Mouse (Mus musculus) layer of hippocampus, postnatal 36 days (tissue): ENCODE results near the gene Mcoln1. TPM values are rescaled to one million over a fixed set of nuclear protein-coding genes. Genes with fewer than 3 reads are reported as not detected.

Source experiments
- DNase-seq, 2 experiments: peaks; one replicate each; pipeline ENCODE4 v3.0.0; 2022
- total RNA-seq, 2 experiments: library from RNA; stranded (reverse); gene quantifications; 2 replicates each; pipeline ENCODE4 v1.2.3; 2021

Mcoln1 gene
- total RNA-seq, result 10 to 100 TPM; 78.4 to 86.6 TPM

- peak; percentile 98 for DNase-seq
These were observed at the start of gene Mcoln1 for GRCm38 (mm10) chr8:3500235-3501090. TSS of gene Mcoln1 (plus strand) at chr8:3500457.

DNA sequence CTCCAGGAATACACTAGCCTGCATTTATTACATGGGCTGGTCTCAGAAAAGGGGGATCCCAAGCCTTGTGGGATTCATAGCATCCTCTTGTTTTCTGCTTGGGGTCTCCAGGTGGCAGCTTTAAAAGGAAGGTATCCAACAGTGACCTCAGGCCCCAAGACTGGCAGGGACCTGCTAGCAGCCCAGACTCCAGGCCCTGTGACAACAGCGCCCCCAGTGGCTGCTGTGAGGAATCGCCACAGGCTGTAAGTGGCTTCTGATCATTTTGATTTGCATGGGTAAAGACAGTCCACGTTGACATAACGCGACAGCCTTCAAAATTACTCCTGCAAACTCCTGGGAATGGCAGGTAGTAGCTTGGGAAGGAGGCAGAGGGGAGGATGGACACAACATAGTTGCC, 49.6 kb upstream of the Mcoln1 start:
- DNase-seq, result peak in 1 of 2 experiments; percentile 37

DNA sequence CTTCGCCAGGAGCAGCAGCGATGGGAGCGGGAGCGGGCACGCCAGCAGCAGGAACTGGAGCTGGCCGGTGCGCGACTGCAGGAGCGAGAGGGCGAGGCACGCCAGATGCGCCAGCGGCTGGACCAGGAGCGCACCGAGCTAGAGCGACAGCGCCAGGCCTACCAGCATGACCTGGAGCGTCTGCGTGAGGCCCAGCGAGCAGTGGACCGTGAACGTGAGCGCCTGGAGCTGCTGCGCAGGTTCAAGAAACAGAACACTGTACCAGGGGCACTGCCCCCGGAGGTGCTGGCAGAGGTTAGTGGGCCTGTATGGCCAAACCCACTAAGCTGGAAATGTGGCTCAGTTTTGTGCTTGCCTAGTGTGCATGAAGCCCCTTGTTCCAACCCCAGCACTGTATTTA, 48.3 kb upstream of the Mcoln1 start:
- no peak for DNase-seq

DNA sequence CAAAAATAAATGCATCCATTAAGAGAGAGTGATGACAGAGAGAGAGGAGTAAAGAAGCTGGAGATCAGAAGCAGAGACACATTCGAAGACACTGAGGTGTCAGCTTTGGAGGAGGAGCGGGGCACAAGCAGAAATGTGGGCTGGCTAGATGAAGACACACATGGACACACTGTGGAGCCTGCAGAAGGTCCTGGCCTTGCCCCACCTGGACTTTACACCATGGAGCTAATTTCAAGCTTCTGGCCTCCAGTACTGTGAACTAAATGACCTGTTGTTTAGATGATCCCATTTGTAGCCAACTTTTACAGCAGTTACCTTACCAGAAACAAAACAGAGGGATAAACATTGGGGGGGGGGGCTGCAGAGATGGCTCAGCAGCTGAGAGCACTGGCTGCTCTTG, 37.0 kb upstream of the Mcoln1 start:
- DNase-seq, result no peak

DNA sequence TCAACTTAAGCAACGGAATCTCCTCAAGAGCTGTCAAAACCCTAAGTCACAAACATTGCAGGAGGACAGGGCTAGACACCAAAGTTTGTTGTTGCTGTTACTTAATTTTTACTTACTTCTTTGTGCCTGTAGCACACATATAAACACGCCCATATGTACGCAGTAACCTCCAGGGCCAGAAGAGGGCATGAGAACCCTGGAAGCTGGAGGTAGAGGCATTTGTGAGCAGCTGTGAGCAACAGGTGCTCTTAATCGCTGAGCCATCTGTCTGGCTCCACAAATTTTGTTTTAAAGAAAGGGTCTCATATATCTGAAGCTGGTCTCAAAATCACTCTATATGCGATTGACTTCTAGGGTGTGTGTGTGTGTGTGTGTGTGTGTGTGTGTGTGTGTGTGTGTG, 35.9 kb upstream of the Mcoln1 start:
- no peak for DNase-seq

GRCm38 (mm10) chr8:3467006-3467885, 33.0 kb upstream of the Mcoln1 start, which contains the start of gene Pex11g:
TSS of gene Pex11g (minus strand) at chr8:3467680.
- DNase-seq, result peak; percentile 83 to 85

- no peak for DNase-seq
These were observed 32.2 kb upstream of the Mcoln1 start for GRCm38 (mm10) chr8:3467886-3468545.

GRCm38 (mm10) chr8:3468838-3469237, 31.4 kb upstream of the Mcoln1 start:
- no peak for DNase-seq

GRCm38 (mm10) chr8:3470562-3470961, 29.7 kb upstream of the Mcoln1 start, which contains the start of gene Tex45:
TSS of gene Tex45 (plus strand) at chr8:3470862.
- no peak for DNase-seq

DNA sequence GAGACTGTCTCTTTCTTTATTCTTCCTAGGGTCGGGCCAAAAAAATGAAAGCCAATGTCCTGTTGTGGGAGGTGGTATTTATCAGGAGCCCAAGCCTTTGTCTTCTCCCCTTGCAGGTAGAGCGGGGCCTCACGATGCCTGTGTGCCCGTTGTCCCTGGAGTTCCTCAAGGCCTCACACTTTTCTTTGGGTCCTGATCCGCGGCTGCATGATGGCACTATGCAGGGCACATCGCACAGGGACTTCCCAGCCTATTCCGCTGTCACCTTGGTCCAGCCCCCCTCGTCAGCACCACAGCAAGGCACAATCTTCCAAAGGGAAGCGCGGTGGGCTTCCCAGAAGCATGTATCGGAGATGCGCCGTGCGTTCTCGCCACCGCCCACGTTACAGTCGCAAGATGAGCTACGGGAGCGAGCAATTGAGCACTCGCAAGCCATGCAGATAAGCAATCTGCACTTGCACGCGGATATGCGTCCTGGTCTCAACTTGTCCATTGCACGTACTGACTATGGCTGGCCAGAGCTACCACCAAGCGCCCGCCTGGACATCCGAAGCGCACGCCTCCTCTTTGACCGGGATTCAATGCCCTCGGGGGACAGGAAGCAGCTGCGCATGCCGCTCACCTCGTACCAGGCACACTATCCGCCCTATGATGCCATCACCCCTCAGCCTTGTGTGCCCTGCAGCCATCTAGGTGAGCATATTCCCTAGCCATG, 24.4 kb upstream of the Mcoln1 start:
- no peak for DNase-seq

DNA sequence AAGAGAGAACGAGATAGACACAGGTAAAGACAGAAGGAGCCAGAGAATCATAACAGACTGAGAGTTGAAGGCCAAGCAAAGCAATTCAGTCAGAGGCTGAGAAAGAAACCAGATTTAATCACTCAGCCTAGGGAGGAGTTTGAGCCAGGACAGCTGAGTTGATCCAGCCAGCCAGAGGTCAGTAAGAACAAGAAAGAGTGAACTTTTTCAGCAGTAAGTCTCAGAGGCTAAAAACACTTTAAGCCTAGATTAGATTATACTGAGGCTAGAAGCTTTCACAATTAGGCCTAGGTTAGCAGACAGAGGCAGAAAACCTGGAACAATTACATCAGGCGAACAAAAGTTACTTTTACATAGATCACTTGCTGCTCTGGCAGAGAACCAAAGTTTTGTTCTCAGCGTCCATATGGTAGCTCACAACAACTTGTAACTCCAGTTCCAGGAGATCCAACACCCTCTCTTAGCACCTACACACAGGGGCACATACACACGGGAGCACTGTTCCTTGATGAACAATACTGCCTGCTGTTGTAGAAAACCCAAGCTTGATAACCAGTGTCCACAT, 20.0 kb upstream of the Mcoln1 start:
- no peak for DNase-seq

GRCm38 (mm10) chr8:3481605-3482004, 18.7 kb upstream of the Mcoln1 start:
- DNase-seq, result no peak

GRCm38 (mm10) chr8:3482240-3482740, 18.0 kb upstream of the Mcoln1 start:
- DNase-seq, result no peak

DNA sequence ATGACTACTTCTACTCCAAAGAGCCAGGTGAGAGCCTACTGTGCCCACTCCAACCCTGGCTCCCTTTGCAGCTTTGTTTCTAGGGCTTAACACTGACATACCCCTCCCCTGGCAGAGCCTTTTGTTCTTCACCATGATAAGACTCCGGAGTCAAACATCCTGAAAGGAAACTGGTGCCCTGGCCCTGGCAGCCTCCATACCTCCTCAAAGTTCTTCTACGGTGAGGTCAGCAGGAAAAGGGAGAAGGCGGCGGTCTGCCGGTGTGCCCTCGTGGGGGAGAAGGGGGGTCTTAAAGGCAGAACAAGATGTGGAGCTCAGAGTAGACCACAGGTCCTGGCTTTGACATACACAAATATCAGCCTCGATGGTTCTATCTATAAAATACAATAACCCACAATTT, 16.7 kb upstream of the Mcoln1 start:
- DNase-seq, result no peak

GRCm38 (mm10) chr8:3485192-3485591, 15.1 kb upstream of the Mcoln1 start:
- no peak for DNase-seq

GRCm38 (mm10) chr8:3492901-3493844, 7.1 kb upstream of the Mcoln1 start, which contains the start of gene Zfp358:
TSS of gene Zfp358 (plus strand) at chr8:3493138.
- DNase-seq, result peak; percentile 74

DNA sequence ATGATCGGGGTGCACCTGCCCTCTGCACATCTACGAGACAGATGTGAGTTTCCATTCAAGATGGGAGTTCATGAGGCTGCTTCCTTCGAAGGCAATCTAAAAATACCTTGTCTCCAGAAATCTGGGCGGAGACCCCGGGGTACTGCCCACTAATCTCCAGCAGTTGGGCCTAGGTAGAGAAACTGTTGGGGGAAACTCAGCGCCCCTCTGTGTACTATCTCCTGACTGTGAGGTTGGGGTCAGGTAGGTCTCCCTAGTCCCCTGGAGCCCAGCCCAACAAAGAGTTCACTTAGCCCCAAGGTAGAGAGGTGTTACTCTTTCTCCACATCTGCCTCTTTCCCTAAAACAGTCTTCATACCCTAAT, 6.4 kb upstream of the Mcoln1 start:
- DNase-seq, result no peak

DNA sequence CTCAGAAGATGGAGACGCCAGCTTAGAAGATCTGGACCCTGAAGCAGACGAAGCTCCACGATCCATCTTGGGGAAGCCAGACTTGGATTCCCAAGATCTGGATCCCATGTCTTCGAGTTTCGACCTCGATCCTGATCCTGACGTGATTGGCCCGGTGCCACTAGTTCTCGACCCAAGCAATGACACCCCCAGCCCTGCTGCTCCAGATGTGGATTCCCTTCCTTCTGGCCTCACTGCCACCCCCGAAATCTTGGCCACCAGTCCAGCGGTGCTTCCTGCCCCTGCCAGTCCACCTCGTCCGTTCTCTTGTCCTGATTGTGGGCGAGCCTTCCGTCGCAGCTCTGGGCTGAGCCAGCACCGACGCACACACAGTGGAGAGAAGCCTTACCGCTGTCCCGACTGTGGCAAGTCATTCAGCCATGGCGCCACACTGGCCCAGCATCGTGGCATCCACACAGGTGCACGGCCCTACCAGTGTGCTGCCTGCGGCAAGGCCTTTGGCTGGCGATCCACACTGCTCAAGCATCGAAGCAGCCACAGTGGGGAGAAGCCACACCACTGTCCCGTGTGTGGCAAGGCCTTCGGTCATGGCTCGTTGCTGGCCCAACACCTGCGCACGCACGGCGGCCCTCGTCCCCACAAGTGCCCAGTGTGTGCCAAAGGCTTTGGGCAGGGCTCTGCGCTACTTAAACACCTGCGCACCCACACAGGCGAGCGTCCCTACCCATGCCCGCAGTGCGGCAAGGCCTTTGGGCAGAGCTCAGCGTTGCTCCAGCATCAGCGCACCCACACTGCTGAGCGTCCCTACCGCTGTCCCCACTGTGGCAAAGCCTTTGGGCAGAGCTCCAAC, 4.5 kb upstream of the Mcoln1 start:
- DNase-seq, result no peak

DNA sequence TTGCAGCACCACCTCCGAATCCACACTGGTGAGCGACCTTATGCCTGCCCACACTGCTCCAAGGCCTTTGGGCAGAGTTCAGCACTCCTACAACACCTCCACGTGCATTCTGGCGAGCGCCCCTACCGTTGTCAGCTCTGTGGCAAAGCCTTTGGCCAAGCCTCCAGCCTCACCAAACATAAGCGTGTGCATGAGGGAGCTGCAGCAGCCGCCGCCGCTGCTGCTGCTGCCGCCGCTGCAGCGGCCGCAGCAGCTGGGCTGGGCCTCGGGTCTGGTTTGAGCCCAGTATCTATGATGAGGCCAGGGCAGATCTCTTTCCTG, 3.9 kb upstream of the Mcoln1 start:
- no peak for DNase-seq

DNA sequence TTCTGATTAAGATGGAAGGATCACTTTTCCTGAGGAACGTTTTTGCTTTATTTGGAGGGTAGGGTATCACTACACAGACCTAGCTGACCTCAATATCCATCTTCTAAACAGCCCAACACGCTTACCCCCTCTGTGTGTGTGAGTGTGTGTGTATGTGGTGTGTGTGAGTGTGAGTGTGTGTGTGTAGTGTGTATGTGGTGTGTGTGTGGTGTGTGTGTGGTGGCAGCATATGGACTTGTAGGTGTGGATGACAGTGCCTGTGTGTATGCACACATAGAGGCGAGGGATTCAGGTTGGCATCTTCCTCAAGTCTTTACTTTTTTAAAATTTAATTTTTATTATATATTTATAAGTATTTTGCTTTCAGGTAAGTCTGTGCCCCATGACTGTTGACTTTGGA, 1.7 kb upstream of the Mcoln1 start:
- DNase-seq, result no peak
